Mouse (Mus musculus) cerebellum, adult 2 months (tissue): ENCODE measurements around the gene Atp6v1fnb.

ENCODE experiments used
- CTCF ChIP-seq: fragments of 200-500 bp; IDR thresholded peaks from 2 replicates; pipeline ENCODE4 v1.5.1; 2011; ENCODE audit warnings: low read depth, mild to moderate bottlenecking, control low read depth, low read length, moderate library complexity, borderline replicate concordance; ENCODE audit not compliant: insufficient read depth
- POLR2A ChIP-seq: fragments of 200-500 bp; IDR thresholded peaks from 2 replicates; pipeline ENCODE4 v1.6.1; 2011; ENCODE audit warnings: low read length, control low read depth, borderline replicate concordance; ENCODE audit not compliant: insufficient read depth

DNA sequence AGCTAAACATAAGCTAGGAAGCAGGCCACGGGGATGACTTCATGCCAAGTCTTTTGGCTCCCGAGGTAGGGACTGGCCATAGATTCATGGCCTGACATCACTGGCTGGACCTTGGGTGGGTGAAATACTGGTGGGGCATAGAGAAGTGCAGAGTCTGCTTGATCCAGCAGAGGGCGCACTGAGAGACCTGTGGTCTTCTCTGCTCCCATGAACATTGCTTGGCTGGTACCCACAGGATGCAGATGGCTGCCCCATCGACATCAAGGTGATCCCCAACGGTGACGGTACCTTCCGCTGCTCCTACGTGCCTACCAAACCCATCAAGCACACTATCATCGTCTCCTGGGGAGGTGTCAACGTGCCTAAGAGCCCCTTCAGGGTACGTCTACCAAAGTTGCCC is 26.5 kb upstream of the Atp6v1fnb start:
- TF ChIP-seq CTCF (peak; percentile 47; the same call in 1 of the 2 replicates), POLR2A (no peak)
